Mouse (Mus musculus): Measurements from ENCODE around the gene Tinagl1.

DNA sequence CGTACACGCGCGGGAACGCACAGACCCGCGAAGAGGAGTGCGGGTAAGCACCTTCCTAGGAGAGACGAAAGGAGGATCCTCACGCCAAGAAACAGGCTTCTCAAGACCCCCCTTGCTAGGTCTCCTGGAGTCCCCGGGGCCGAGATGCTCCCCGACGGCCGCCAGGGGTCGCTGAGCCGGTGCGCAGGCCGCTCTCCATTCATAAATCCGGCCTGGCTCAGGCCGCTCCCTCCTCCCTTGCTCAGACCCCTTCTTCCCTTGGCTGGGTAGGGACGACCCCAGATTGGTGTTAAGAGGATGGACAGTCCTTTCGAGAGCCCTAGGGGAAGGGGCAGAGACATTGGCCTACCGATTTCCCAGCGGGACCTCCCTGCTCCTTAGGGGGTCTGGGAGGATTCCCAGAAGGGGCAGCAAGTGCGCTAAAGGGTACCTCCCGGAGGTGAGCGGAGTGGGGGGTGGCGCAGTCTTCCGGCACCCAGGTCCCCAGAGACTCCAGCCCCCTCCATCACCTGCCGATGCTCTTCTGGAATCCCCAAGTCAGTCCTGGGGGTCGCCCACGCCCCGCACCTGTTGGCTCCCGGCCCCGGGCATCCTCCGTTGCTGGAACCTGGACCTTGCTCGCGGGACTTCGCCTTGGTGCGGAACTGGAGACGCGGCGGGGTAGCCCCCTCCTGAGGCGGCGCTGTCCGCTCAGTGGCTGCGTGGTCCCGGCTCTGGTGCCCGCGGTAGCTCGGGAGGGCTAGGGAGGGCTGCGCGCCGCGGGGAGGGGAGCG, 36.3 kb downstream of the Tinagl1 start:
- TF ChIP-seq CTCF (IDR thresholded peaks at IDR 0.05; ENCODE audit: low read depth, low read length), result peak; percentile 78
- no peak for TF ChIP-seq POLR2A (IDR thresholded peaks at IDR 0.05; ENCODE audit: insufficient read depth, low read length)
- no peak for TF ChIP-seq EP300 (IDR thresholded peaks at IDR 0.05; ENCODE audit: insufficient read depth, low read depth, low read length)
